Mouse (Mus musculus) adrenal gland, adult (tissue): Measurements from ENCODE around the gene Myh7b.

Experiments used
- DNase-seq, 2 experiments: peaks; one replicate each; pipeline ENCODE4 v3.0.0; 2022 to 2023; ENCODE audit warnings: low spot score in 1 of 2; ENCODE audit not compliant: inconsistent age in 2 of 2

The Myh7b gene

GRCm38 (mm10) chr2:155610978-155611377 is at the start of gene Myh7b:
Gene Myh7b, plus strand, starts transcription at chr2:155611212.
- no peak for DNase-seq

GRCm38 (mm10) chr2:155562209-155562608 is 48.8 kb upstream of the Myh7b start:
- DNase-seq: no peak

- no peak for DNase-seq
These were observed 48.1 kb upstream of the Myh7b start for GRCm38 (mm10) chr2:155562934-155563333.

GRCm38 (mm10) chr2:155567751-155568150 is 43.3 kb upstream of the Myh7b start:
- no peak for DNase-seq

GRCm38 (mm10) chr2:155569223-155569807 is 41.7 kb upstream of the Myh7b start:
- DNase-seq: no peak

- DNase-seq: no peak
These were observed 38.0 kb upstream of the Myh7b start for GRCm38 (mm10) chr2:155573001-155573400.

GRCm38 (mm10) chr2:155573996-155574395 is 37.0 kb upstream of the Myh7b start:
- DNase-seq: no peak

- no peak for DNase-seq
These were observed 36.3 kb upstream of the Myh7b start for GRCm38 (mm10) chr2:155574700-155575099.

GRCm38 (mm10) chr2:155576656-155577055 is 34.4 kb upstream of the Myh7b start:
- DNase-seq: no peak

GRCm38 (mm10) chr2:155580331-155580730 is 30.7 kb upstream of the Myh7b start:
- no peak for DNase-seq

- peak in 1 of 2 experiments; percentile 50 for DNase-seq
These were observed 28.5 kb upstream of the Myh7b start for GRCm38 (mm10) chr2:155582384-155582995.

GRCm38 (mm10) chr2:155582996-155583395 is 28.0 kb upstream of the Myh7b start:
- no peak for DNase-seq

- peak; percentile 56 to 87 for DNase-seq
These were observed 27.0 kb upstream of the Myh7b start for GRCm38 (mm10) chr2:155583927-155584530.

GRCm38 (mm10) chr2:155585082-155585481 is 25.9 kb upstream of the Myh7b start:
- no peak for DNase-seq

- peak; percentile 34 to 81 for DNase-seq
These were observed 25.5 kb upstream of the Myh7b start for GRCm38 (mm10) chr2:155585486-155585885.

- no peak for DNase-seq
These were observed 22.9 kb upstream of the Myh7b start for GRCm38 (mm10) chr2:155588136-155588535.

GRCm38 (mm10) chr2:155589521-155589920 is 21.5 kb upstream of the Myh7b start:
- DNase-seq: peak in 1 of 2 experiments; percentile 39

- no peak for DNase-seq
These were observed 20.1 kb upstream of the Myh7b start for GRCm38 (mm10) chr2:155590876-155591275.

- DNase-seq: no peak
These were observed 19.3 kb upstream of the Myh7b start for GRCm38 (mm10) chr2:155591676-155592075.

GRCm38 (mm10) chr2:155592137-155592853 is 18.7 kb upstream of the Myh7b start, which contains the start of gene Gss:
Gene Gss, minus strand, starts transcription at chr2:155592810.
- DNase-seq: peak; percentile 99 to 100

- DNase-seq: no peak
These were observed 18.1 kb upstream of the Myh7b start for GRCm38 (mm10) chr2:155592854-155593283.

GRCm38 (mm10) chr2:155595516-155595915 is 15.5 kb upstream of the Myh7b start:
- no peak for DNase-seq
